Mouse (Mus musculus): Measurements from ENCODE around the gene Nudt12.

GRCm38 (mm10) chr17:59033445-59033844 lies 20.3 kb upstream of the Nudt12 start:
- TF ChIP-seq CTCF (IDR thresholded peaks at IDR 0.05; ENCODE audit: low read depth, low read length) (no peak), EP300 (IDR thresholded peaks at IDR 0.05; ENCODE audit: insufficient read depth, low read depth, low read length) (no peak)

Measured in ES-Bruce4 (cell line).